Mouse (Mus musculus) urinary bladder, postnatal 14 days (tissue): ENCODE measurements around the gene Iah1.

ENCODE experiments used
- DNase-seq: peaks from one replicate; pipeline ENCODE4 v3.0.0; 2021; ENCODE audit warnings: low spot score

Gene Iah1

DNA sequence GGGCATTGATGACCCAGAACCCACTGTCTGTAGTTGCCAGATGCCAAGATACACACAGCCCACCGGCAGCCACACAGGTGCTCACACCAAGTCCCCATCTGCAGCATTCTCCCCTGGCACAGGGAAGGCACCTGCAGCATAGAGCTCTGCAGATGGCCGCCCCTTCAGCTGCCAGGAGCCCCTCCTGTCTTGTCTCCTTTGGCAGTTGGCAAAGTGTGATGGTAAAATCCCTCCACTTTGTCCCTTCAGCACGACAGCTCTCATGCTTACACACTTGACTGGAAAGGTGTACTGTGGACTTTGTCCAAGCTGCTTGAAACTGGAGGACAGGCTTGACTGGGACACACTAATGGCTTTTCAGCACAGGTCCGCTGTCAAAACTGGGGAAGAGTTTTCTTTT is 4.1 kb downstream of the Iah1 start:
- DNase-seq: no peak

DNA sequence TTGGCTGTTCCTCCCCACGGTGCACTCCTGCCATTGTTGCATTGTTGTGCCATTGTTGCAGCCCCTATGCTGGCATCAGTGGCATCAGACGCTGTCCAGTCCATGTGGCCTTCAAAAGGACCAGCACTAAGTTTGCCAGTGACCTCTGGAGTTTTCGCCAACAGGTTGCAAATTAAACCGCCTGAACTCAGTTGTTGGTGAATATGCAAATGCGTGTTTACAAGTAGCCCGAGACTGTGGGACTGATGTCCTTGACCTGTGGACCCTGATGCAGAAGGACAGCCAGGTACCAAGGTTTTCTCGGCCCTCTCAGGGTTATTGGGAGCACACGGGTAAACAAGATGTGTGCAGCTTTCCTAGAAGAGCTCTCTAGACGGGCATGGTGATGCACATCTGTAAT is 5.0 kb downstream of the Iah1 start:
- no peak for DNase-seq

- DNase-seq: no peak
These were observed 6.1 kb downstream of the Iah1 start for GRCm38 (mm10) chr12:21322296-21322695.

DNA sequence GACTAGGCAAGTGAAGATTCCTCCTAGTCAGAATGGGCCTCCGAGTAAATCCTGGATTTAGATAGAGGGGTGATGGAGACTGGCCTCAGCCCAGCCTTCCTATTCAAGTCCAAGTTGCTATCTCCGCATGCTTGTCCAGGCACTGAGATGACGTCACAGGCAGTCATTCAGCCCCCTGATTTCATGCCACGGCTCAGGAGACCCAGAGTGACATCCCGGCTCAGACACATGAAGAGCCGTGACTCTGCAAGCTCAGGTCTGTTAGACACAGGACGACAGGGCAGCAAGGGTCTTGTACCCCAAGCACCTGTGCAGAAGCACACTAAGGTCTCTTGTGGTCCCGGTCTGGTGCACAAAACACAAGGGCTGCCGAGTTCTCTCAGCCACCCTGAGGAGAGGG is 6.7 kb downstream of the Iah1 start:
- no peak for DNase-seq

DNA sequence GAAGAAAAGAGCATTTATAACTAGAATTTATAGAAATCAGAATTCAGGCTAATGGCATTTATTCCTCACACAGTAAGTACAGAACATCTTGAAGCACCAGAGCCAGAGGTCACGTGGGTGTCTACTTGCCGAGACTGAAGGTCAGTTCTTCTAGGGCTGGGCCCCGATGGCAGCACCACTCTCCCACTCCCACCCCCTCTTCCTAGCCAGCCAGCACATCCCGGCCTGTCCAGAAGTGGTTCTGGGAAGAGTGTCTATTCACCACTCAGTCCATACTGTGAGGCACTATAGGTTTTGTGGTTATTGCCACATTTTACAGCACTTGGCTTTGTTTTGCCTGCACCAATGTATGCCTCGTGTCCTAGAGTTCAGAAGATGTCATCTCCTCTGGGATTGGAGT is 7.9 kb downstream of the Iah1 start:
- DNase-seq: no peak

DNA sequence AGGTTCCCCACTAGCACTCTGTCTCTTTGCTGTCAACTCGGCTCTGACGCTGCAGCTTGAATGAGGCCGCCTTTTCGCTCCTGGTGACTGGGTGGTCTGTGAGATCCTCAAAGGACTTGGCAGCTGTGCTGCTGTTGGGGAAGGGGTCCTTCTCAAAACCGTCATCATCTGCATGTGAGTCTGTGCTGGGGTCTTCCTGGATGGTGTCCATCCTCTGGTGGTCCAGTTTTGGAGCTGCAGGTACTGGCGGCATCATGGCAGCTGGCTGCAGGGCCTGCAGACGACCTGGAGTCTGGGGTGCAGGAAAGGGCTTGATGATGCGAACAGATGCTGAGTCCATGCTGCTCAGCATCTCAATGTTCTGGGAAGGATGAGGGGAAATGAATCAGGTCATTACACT is 9.1 kb downstream of the Iah1 start:
- DNase-seq: no peak

- no peak for DNase-seq
These were observed 10.1 kb downstream of the Iah1 start for GRCm38 (mm10) chr12:21326325-21326724.

- DNase-seq: no peak
These were observed 13.6 kb downstream of the Iah1 start for GRCm38 (mm10) chr12:21329661-21330400.

- no peak for DNase-seq
These were observed 14.9 kb downstream of the Iah1 start for GRCm38 (mm10) chr12:21330961-21331576.

- DNase-seq: no peak
These were observed 15.5 kb downstream of the Iah1 start for GRCm38 (mm10) chr12:21331711-21332110.

DNA sequence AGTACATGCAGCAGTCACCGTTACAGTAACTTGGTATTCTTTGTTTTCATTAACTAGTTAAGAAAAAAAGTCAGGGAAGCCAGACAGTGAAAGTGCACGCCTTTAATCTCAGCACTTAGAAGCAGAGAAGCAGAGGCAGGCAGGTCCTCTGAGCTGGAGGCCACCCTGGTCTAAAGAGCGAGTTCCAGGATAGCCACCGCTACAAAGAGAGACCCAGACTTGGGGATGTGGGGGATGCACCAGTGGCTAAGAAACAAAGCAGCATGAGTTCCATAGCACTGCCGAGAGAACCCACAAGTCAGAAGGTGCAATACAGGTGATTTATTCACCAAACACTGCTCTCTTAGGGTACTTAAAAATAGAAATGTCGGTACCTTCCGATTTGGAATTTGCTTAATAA is 16.8 kb downstream of the Iah1 start:
- no peak for DNase-seq

DNA sequence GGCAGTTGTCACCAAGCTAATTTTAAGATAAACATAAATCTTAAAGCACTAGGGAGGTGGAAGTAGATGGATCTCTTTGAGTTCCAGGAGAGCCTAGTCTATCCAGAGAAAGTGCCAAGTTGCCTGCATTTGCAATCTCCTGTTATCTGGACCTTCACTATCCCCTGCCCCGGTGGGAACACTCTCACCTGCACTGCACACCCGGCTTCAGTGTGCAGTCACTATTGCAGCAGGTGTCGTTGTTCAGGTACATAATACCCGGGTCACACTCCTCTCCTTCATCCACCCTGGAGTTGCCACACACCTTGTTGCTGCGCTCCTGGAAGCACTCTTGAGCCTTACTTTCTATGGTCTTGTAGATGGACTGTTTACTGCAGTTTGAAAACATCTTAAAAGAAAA is 17.6 kb downstream of the Iah1 start:
- DNase-seq: no peak

DNA sequence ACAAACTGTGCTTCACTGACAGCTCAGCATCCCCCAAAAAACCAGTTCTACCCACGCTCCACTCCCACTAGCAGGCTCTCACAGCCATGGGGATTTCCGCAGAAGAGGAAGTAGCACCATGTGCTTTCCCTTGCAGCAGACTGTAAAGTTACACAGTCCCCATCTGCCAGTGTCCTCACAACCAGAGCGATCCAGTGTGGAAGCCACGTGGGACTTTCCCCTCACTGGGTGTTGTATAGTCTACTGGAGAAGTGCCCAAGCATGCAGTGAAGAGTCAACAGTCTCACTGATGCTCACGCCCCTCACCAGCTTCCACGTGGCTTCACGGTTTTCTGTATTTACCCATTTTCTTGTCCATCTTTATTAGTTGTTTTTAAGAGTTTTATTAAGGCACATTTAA is 19.7 kb downstream of the Iah1 start:
- no peak for DNase-seq

- no peak for DNase-seq
These were observed 21.0 kb downstream of the Iah1 start for GRCm38 (mm10) chr12:21337171-21337570.

- no peak for DNase-seq
These were observed 24.5 kb downstream of the Iah1 start for GRCm38 (mm10) chr12:21340674-21341073.

GRCm38 (mm10) chr12:21346972-21347371 is 30.8 kb downstream of the Iah1 start:
- DNase-seq: no peak

DNA sequence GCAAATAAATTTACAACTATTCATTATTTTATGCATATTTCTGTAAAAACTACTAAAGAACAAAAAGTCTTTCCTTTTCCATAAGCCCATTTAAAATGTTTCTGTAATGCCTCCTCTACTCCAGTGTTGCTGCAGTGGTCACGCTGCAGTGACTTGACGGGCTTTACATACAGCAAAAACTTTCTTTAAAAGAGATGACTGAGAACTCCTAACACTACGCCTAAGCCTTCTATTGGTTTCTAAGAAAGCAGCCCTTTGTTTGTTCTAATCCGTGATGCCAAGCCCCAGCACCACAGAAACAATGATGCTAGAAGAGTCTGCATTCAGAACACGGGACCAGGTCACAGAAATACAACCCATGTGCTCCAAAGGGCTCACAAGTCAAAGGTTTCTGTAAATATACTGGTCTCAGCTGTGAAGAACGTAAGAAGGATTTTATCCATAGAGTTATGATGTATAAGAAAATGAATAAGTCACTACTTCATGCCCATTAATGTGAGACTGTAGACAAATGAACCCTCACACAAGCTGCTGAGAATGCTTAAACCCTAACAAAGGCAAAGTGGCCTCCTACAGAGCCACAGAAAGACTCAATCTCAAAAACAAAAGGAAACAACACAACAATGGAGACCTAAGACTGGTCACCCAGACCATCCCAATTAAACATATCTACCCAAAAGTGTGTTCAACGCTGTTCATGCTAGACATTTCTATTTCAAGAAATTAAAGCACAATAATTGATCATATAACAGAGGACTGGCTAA is 34.1 kb downstream of the Iah1 start:
- DNase-seq: no peak

DNA sequence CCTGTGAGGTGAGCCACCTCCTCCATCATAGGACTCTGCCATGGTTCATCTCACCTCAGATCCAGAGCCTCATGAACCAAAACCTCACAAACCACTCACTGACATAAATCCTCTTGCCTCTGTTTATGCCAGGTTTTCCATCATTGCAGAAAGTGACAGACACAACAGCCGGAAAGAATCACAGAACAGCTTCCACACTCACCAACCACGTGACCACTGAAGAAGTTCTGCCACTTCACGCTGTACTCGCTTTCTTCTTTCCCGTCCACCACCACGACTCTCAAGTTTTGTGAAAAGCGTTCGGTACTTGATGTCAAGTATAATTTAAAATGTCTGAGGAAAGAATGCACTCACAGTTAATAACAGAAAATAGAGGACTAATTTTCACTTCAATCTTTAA is 37.5 kb downstream of the Iah1 start:
- no peak for DNase-seq

- DNase-seq: no peak
These were observed 46.5 kb downstream of the Iah1 start for GRCm38 (mm10) chr12:21362686-21363085.

DNA sequence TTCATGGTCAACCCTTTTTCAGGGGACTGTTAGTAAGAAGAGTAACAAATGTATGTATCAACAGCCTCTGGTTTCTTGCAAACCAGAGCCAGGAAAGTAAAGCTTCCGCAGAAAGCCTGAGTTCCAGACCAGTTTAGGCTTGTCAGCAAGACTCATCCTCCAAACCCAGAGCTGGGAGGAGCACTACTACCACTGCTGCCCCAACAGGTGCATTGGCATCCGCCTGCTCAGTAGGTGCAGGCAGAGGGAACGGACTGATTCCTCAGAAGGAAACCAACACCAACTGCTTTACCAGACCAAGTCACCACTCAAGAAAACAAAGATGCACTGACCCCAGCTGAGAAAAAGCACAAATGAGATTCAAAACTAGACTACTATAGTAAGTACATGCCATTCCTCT is 47.0 kb downstream of the Iah1 start:
- peak; percentile 34 for DNase-seq

- DNase-seq: no peak
These were observed 48.6 kb downstream of the Iah1 start for GRCm38 (mm10) chr12:21364624-21365435.

GRCm38 (mm10) chr12:21368376-21369086 is 52.3 kb downstream of the Iah1 start:
- no peak for DNase-seq
